13 mouse cellular contexts compared by ENCODE assay signal in the genomic region with DNA sequence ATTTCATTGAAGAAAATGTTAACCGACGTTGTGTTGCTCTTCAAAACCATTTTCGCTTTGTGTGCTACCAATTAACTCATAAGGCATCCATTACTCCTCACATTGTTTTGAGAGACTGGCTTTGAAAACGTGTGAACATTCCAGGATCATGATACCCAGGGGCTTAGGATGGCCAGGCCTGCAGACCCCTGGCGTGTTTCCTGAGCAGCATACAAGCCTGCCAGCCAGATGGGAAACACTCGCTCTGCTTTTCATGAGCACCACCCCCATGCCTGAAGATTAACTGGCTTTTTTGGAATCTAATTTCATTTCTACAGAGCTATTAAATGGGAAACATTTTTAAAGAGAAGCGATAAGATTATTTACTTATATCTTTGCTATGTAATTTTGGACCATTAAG.
A peak's percentile ranks its signal among the peaks of the same experiment; 100 is the strongest.
DNase-seq lines count a peak whose midpoint lies in the region; ATAC-seq and TF ChIP-seq lines count a peak whose summit lies in the region.
"Had no signal": no experiment of that assay in that cellular context is flagged by ENCODE, and none has a peak within 500 bp of the region (broad histone marks: within the 10 kb centered on the region; RNA-seq: fewer than 3 reads in every experiment).

No protein-coding gene starts in this region.

- intact Hi-C loops in left cerebral cortex, postnatal 14 days (cut with DNase I), result no loop called here

- H3K4me1 ChIP-seq in kidney, postnatal 0 days (replicated peaks; ENCODE audit: insufficient read depth, low read length), result peaks cover 10% of the 10 kb centered on the region; the same call in 1 of the 2 replicates
- H3K4me1 ChIP-seq in embryonic facial prominence, embryonic 11.5 days (ENCODE audit: control insufficient read depth, insufficient read depth, low read length), result no peaks in the 10 kb centered on the region
- H3K4me1 ChIP-seq: liver, embryonic 13.5 days; midbrain, embryonic 10.5 days had no signal

- H3K9ac ChIP-seq in kidney, postnatal 0 days (ENCODE audit: low read depth, low read length), result no peak overlapping the region
- H3K9ac ChIP-seq in embryonic facial prominence, embryonic 11.5 days (replicated peaks; ENCODE audit: low read length), result no peak overlapping the region
- H3K9ac ChIP-seq: liver, embryonic 13.5 days had no signal

- no peaks in the 10 kb centered on the region for H3K27me3 ChIP-seq in kidney, postnatal 0 days (ENCODE audit: insufficient read depth, low read length)
- H3K27me3 ChIP-seq in embryonic facial prominence, embryonic 11.5 days (ENCODE audit: control insufficient read depth, insufficient read depth, low read length), result no peaks in the 10 kb centered on the region
- H3K27me3 ChIP-seq: liver, embryonic 13.5 days had no signal

- H3K9me3 ChIP-seq in kidney, postnatal 0 days (replicated peaks; ENCODE audit: low read length), result no peaks in the 10 kb centered on the region
- no peaks in the 10 kb centered on the region; the same call in 1 of the 2 replicates for H3K9me3 ChIP-seq in embryonic facial prominence, embryonic 11.5 days (replicated peaks; ENCODE audit: control insufficient read depth, low read length)
- H3K9me3 ChIP-seq: liver, embryonic 13.5 days; midbrain, embryonic 10.5 days had no signal

- peak overlapping the region; percentile 42; the same call in 1 of the 2 replicates for H3K27ac ChIP-seq in kidney, postnatal 0 days
- H3K27ac ChIP-seq in embryonic facial prominence, embryonic 11.5 days (replicated peaks; ENCODE audit: low read depth, low read length), result no peak overlapping the region
- H3K27ac ChIP-seq: layer of hippocampus, adult 2 months; liver, embryonic 13.5 days; midbrain, embryonic 10.5 days had no signal

- no peaks in the 10 kb centered on the region for H3K36me3 ChIP-seq in kidney, postnatal 0 days (ENCODE audit: insufficient read depth, low read length)
- H3K36me3 ChIP-seq in embryonic facial prominence, embryonic 11.5 days (replicated peaks; ENCODE audit: control insufficient read depth, insufficient read depth, low read depth, low read length), result no peaks in the 10 kb centered on the region
- H3K36me3 ChIP-seq: liver, embryonic 13.5 days; midbrain, embryonic 10.5 days had no signal

- H3K4me2 ChIP-seq in kidney, postnatal 0 days (ENCODE audit: low read length), result no peak overlapping the region
- no peak overlapping the region for H3K4me2 ChIP-seq in embryonic facial prominence, embryonic 11.5 days (ENCODE audit: low read depth, low read length)
- H3K4me2 ChIP-seq: liver, embryonic 13.5 days had no signal

- H3K4me3 ChIP-seq in kidney, postnatal 0 days (replicated peaks; ENCODE audit: low read depth, low read length), result no peak overlapping the region
- H3K4me3 ChIP-seq in embryonic facial prominence, embryonic 11.5 days (ENCODE audit: low read depth, low read length), result no peak overlapping the region
- H3K4me3 ChIP-seq: layer of hippocampus, adult 2 months; liver, embryonic 13.5 days; midbrain, embryonic 10.5 days had no signal

- no peak for TF ChIP-seq CTCF in kidney, postnatal 0 days (IDR thresholded peaks at IDR 0.05; ENCODE audit: low read depth)

- DNase-seq in kidney, postnatal 0 days (ENCODE audit: low spot score), result no peak
- no peak for DNase-seq in kidney, adult 18-20 months
- peak; percentile 38 for DNase-seq in embryonic facial prominence, embryonic 11.5 days (ENCODE audit: low spot score)
- peak; percentile 50 to 67 for DNase-seq in kidney, postnatal 4 days
- DNase-seq in yolk sac, embryonic 10.5 days (ENCODE audit: low spot score), result peak; percentile 18
- no peak for DNase-seq in left cerebral cortex, postnatal 14 days (ENCODE audit: low spot score in 2 of 2)
- DNase-seq in adrenal gland, adult (ENCODE audit: inconsistent age in 2 of 2, low spot score in 1 of 2), result no peak
- DNase-seq: adrenal gland, postnatal 10 days; cerebellum, adult 2 months; liver, embryonic 13.5 days; right cerebral cortex, postnatal 25 days had no signal

- ATAC-seq in kidney, postnatal 0 days (replicated peaks; ENCODE audit: low FRiP score, low read depth), result no peak
- ATAC-seq in embryonic facial prominence, embryonic 11.5 days (replicated peaks; ENCODE audit: insufficient number of reproducible peaks, low FRiP score, low TSS enrichment, low read depth), result no peak

- 58% methylated on average over 7 of the region's 7 CpGs for WGBS in kidney, postnatal 0 days
- 50% methylated on average over 7 of the region's 7 CpGs for WGBS in embryonic facial prominence, embryonic 11.5 days

Comparison
In these comparisons a context has a peak if more than half of its experiments do, and no peak if none do; other contexts are left out.
1. DNase-seq: peak in embryonic facial prominence, embryonic 11.5 days (single experiment), kidney, postnatal 4 days (2 of 2) and yolk sac, embryonic 10.5 days (single experiment); none in kidney, postnatal 0 days (single experiment), kidney, adult 18-20 months (single experiment), left cerebral cortex, postnatal 14 days (0 of 2) and adrenal gland, adult (0 of 2).